Mouse (Mus musculus): ENCODE data around the gene Sgms1.

- TF ChIP-seq POLR2A (IDR thresholded peaks at IDR 0.05; ENCODE audit: borderline replicate concordance, extremely low read depth, low read depth, low read length) (no peak), CTCF (IDR thresholded peaks at IDR 0.05; ENCODE audit: insufficient read depth, low read length) (no peak)
Measured at GRCm38 (mm10) chr19:32165711-32166110, 223.8 kb downstream of the Sgms1 start.

Data from lung, adult 2 months (tissue).